Mouse (Mus musculus) heart, postnatal 0 days (tissue): Measurements from ENCODE around the gene Neurod2. TPM values are rescaled to one million over a fixed set of nuclear protein-coding genes. Genes with fewer than 3 reads are reported as not detected.

Experiments used
- ATAC-seq: fragments of 200-750 bp; cut with Nextera tagmentation; 2 replicates; pipeline ENCODE4 v1.8.0; 2017; ENCODE audit warnings: low read depth, moderate number of reproducible peaks, moderate library complexity; ENCODE audit not compliant: insufficient read depth
- DNase-seq: peaks from one replicate; pipeline ENCODE4 v3.0.0-alpha.2; 2016; ENCODE audit warnings: low spot score
- H3K27ac ChIP-seq: fragments of 300-500 bp; sonication (generic); 2 replicates; pipeline ENCODE4 v1.5.1; 2014; ENCODE audit warnings: low read depth, mild to moderate bottlenecking
- H3K27me3 ChIP-seq: fragments of 300-500 bp; sonication (generic); 2 replicates; pipeline ENCODE4 v1.6.1; 2014; ENCODE audit warnings: low read length, mixed read lengths; ENCODE audit not compliant: control insufficient read depth, insufficient read depth
- H3K36me3 ChIP-seq: fragments of 300-500 bp; sonication (generic); replicated peaks from 2 replicates; pipeline ENCODE4 v1.6.1; 2014; ENCODE audit warnings: low read length, mixed read lengths; ENCODE audit not compliant: control insufficient read depth, insufficient read depth
- H3K4me1 ChIP-seq: fragments of 300-500 bp; sonication (generic); 2 replicates; pipeline ENCODE4 v1.6.1; 2014; ENCODE audit warnings: antibody characterized with exemption; ENCODE audit not compliant: control insufficient read depth, insufficient read depth
- H3K4me2 ChIP-seq: fragments of 300-500 bp; sonication (generic); 2 replicates; pipeline ENCODE4 v1.6.1; 2014; ENCODE audit warnings: low read depth, mild to moderate bottlenecking, low read length, moderate library complexity
- H3K4me3 ChIP-seq: fragments of 300-500 bp; sonication (generic); 2 replicates; pipeline ENCODE4 v1.5.1; 2014; ENCODE audit warnings: low read depth, low read length
- H3K9ac ChIP-seq: fragments of 300-500 bp; sonication (generic); replicated peaks from 2 replicates; pipeline ENCODE4 v1.6.1; 2014; ENCODE audit warnings: low read depth, low read length, mixed read lengths
- H3K9me3 ChIP-seq: fragments of 300-500 bp; sonication (generic); replicated peaks from 2 replicates; pipeline ENCODE4 v1.6.1; 2016; ENCODE audit warnings: low read length; ENCODE audit not compliant: control insufficient read depth
- CTCF ChIP-seq: IDR thresholded peaks from 2 replicates; pipeline ENCODE4 v1.5.1; 2016; ENCODE audit warnings: antibody characterized with exemption, control low read depth, low read depth
- EP300 ChIP-seq: IDR thresholded peaks from 2 replicates; pipeline ENCODE4 v1.6.1; 2016; ENCODE audit warnings: antibody characterized with exemption, low read depth
- WGBS: fragments of 180-500 bp; shearing (Covaris S2); extraction: QIAGEN DNeasy Blood & Tissue Kit; methylation state at CpG from one replicate; pipeline ENCODE4 v1.1.7; 2014; 5-methylcytosine and 5-hydroxymethylcytosine counted together
- polyA plus RNA-seq: library from polyadenylated mRNA; unstranded; fragments of >200 nt; fragmentation: Nextera tagmentation; extraction: Ambion mirVana; gene quantifications from 2 replicates; pipeline ENCODE4 v1.2.1, GENCODE M21; 2015
- total RNA-seq: library from RNA; depleted of rRNA; stranded (reverse); fragments of >200 nt; gene quantifications from 2 replicates; pipeline ENCODE4 v1.2.3, GENCODE M21; 2014; ENCODE audit warnings: low replicate concordance

Neurod2 gene
- total and polyA plus RNA-seq, 2 experiments from 2014 or later, result not detected

GRCm38 (mm10) chr11:98340597-98340996, 11.1 kb upstream of the Neurod2 start:
- Histone ChIP-seq H3K4me2 (no peak overlapping the region), H3K9ac (no peak overlapping the region), H3K36me3 (no peaks in the 10 kb centered on the region), H3K27ac (no peak overlapping the region), H3K27me3 (peaks cover 61% of the 10 kb centered on the region), H3K4me3 (no peak overlapping the region), H3K4me1 (no peaks in the 10 kb centered on the region), H3K9me3 (no peaks in the 10 kb centered on the region)
- DNase-seq (no peak), ATAC-seq (no peak)
- TF ChIP-seq CTCF, result no peak
- no peak for TF ChIP-seq EP300
- WGBS, result 25% methylated on average over 2 of the region's 4 CpGs

GRCm38 (mm10) chr11:98339679-98340287, 10.3 kb upstream of the Neurod2 start:
- 25% methylated on average over 11 of the region's 11 CpGs for WGBS
- H3K9me3 ChIP-seq, result no peaks in the 10 kb centered on the region
- no peak for DNase-seq
- no peaks in the 10 kb centered on the region for H3K36me3 ChIP-seq
- peak overlapping the region; percentile 60; the same call in 1 of the 2 replicates for H3K9ac ChIP-seq
- no peak overlapping the region for H3K27ac ChIP-seq
- peak overlapping the region; percentile 99 for H3K4me2 ChIP-seq
- ATAC-seq, result no peak
- peak overlapping the region; percentile 62 for H3K4me3 ChIP-seq
- H3K4me1 ChIP-seq, result no peaks in the 10 kb centered on the region
- no peak for TF ChIP-seq EP300
- TF ChIP-seq CTCF, result no peak
- H3K27me3 ChIP-seq, result peaks cover 69% of the 10 kb centered on the region

GRCm38 (mm10) chr11:98339071-98339501, 9.6 kb upstream of the Neurod2 start:
- peak overlapping the region; percentile 60 for H3K9ac ChIP-seq
- H3K9me3 ChIP-seq, result no peaks in the 10 kb centered on the region
- H3K4me2 ChIP-seq, result peak overlapping the region; percentile 99
- H3K27ac ChIP-seq, result no peak overlapping the region; the same call in 1 of the 2 replicates
- no peaks in the 10 kb centered on the region for H3K4me1 ChIP-seq
- DNase-seq, result no peak
- no peak for TF ChIP-seq CTCF
- TF ChIP-seq EP300, result no peak
- H3K36me3 ChIP-seq, result no peaks in the 10 kb centered on the region
- ATAC-seq, result no peak
- H3K4me3 ChIP-seq, result peak overlapping the region; percentile 62
- H3K27me3 ChIP-seq, result peaks cover 76% of the 10 kb centered on the region
- WGBS, result 1% methylated on average over 19 of the region's 19 CpGs

GRCm38 (mm10) chr11:98338507-98338961, 9.1 kb upstream of the Neurod2 start:
- Histone ChIP-seq H3K36me3 (no peaks in the 10 kb centered on the region), H3K4me2 (peak overlapping the region; percentile 99), H3K9ac (peak overlapping the region; percentile 60), H3K9me3 (no peaks in the 10 kb centered on the region), H3K27ac (no peak overlapping the region; the same call in 1 of the 2 replicates), H3K4me1 (no peaks in the 10 kb centered on the region), H3K4me3 (peak overlapping the region; percentile 62), H3K27me3 (peaks cover 82% of the 10 kb centered on the region)
- WGBS, result under 1% methylated on average over 48 of the region's 57 CpGs
- TF ChIP-seq EP300, result no peak
- no peak for TF ChIP-seq CTCF
- no peak for DNase-seq
- 0 out of 2 replicates have a peak, but pooled peaks have one; percentile 13 for ATAC-seq

- Histone ChIP-seq H3K27me3 (peaks cover 91% of the 10 kb centered on the region), H3K27ac (no peak overlapping the region), H3K4me3 (no peak overlapping the region), H3K4me1 (no peaks in the 10 kb centered on the region), H3K9ac (no peak overlapping the region), H3K36me3 (no peaks in the 10 kb centered on the region), H3K9me3 (no peaks in the 10 kb centered on the region), H3K4me2 (no peak overlapping the region)
- DNase-seq (no peak), ATAC-seq (no peak)
- 25% methylated on average over 13 of the region's 13 CpGs for WGBS
- no peak for TF ChIP-seq EP300
- no peak for TF ChIP-seq CTCF
Observed at GRCm38 (mm10) chr11:98336245-98337107, 7.0 kb upstream of the Neurod2 start.
